Mouse (Mus musculus) CH12.LX (cell line): ENCODE data around the gene Fem1b. TPM values are rescaled to one million over a fixed set of nuclear protein-coding genes. Genes with fewer than 3 reads are reported as not detected.

Experiments used
- DNase-seq: peaks from one replicate; pipeline ENCODE4 v3.0.0-alpha.2; 2013; ENCODE audit errors: extremely low read depth
- H3K27ac ChIP-seq: 2 replicates; pipeline ENCODE4 v1.5.1; 2012; ENCODE audit warnings: low read depth, mild to moderate bottlenecking, control low read depth, moderate library complexity; ENCODE audit not compliant: insufficient read depth
- H3K27me3 ChIP-seq: replicated peaks from 2 replicates; pipeline ENCODE3; 2012; ENCODE audit warnings: inconsistent platforms
- H3K36me3 ChIP-seq, 2 experiments: replicated peaks in 1 of 2; 2 replicates each; pipeline versions ENCODE3 to v1.6.1; 2012; ENCODE audit warnings: inconsistent platforms in 1 of 2, low read length in 1 of 2, mild to moderate bottlenecking in 1 of 2, mixed read lengths in 1 of 2, moderate library complexity in 1 of 2; ENCODE audit not compliant: control insufficient read depth in 1 of 2, insufficient read depth in 1 of 2
- H3K4me1 ChIP-seq, 2 experiments: 2 replicates each; pipeline ENCODE4 v1.6.1; 2012; ENCODE audit warnings: inconsistent platforms in 1 of 2, moderate library complexity in 1 of 2; ENCODE audit not compliant: insufficient read depth in 2 of 2, control insufficient read depth in 1 of 2
- H3K4me2 ChIP-seq: 2 replicates; pipeline ENCODE4 v1.6.1; 2012; ENCODE audit warnings: low read depth, mild to moderate bottlenecking, control low read depth; ENCODE audit not compliant: poor library complexity, insufficient read depth, severe bottlenecking
- H3K4me3 ChIP-seq, 3 experiments: fragments of 150-350 bp in 1 of 3; sonication (generic) in 1 of 3; replicated peaks in 1 of 3; 2 replicates each; pipeline versions ENCODE3 to v1.5.1; 2011 to 2012; ENCODE audit warnings: low read depth in 2 of 3, low read length in 2 of 3, mild to moderate bottlenecking in 2 of 3, moderate library complexity in 2 of 3, control low read depth in 1 of 3, improper control_type of control experiment in 1 of 3, inconsistent platforms in 1 of 3, mixed read lengths in 1 of 3; ENCODE audit not compliant: poor library complexity in 1 of 3
- H3K79me2 ChIP-seq: replicated peaks from 2 replicates; pipeline ENCODE4 v1.6.1; 2012; ENCODE audit warnings: mild to moderate bottlenecking, moderate library complexity; ENCODE audit not compliant: control insufficient read depth, poor library complexity, insufficient read depth, severe bottlenecking; ENCODE audit errors: extremely low read depth
- H3K9ac ChIP-seq: 2 replicates; pipeline ENCODE4 v1.6.1; 2012; ENCODE audit warnings: low read depth, mild to moderate bottlenecking, control low read depth, moderate library complexity; ENCODE audit not compliant: insufficient read depth
- H3K9me3 ChIP-seq: replicated peaks from 2 replicates; pipeline ENCODE3; 2012; ENCODE audit warnings: low read length, inconsistent platforms, mixed read lengths
- BHLHE40 ChIP-seq: IDR thresholded peaks from 2 replicates; pipeline ENCODE4 v1.6.1; 2011; ENCODE audit warnings: mild to moderate bottlenecking, low read depth, low read length, improper control_type of control experiment
- CTCF ChIP-seq, 2 experiments: IDR thresholded peaks in 1 of 2; conservative IDR thresholded peaks in 1 of 2; 2 replicates each; pipeline ENCODE4 v1.5.1; 2011 to 2012; ENCODE audit warnings: low read depth in 2 of 2, low read length in 2 of 2, improper control_type of control experiment in 1 of 2, inconsistent platforms in 1 of 2, mild to moderate bottlenecking in 1 of 2, moderate library complexity in 1 of 2
- ELF1 ChIP-seq: IDR thresholded peaks from 2 replicates; pipeline ENCODE4 v1.6.1; 2014; ENCODE audit warnings: low read depth, mild to moderate bottlenecking, inconsistent platforms, low read length, improper control_type of control experiment
- HCFC1 ChIP-seq: IDR thresholded peaks from 2 replicates; pipeline ENCODE4 v1.6.1; 2012; ENCODE audit warnings: low read depth, mild to moderate bottlenecking, inconsistent platforms, low read length, improper control_type of control experiment
- MAZ ChIP-seq: IDR thresholded peaks from 2 replicates; pipeline ENCODE4 v1.6.1; 2012; ENCODE audit warnings: low read depth, mild to moderate bottlenecking, inconsistent platforms, low read length, improper control_type of control experiment, moderate library complexity
- MXI1 ChIP-seq: IDR thresholded peaks from 2 replicates; pipeline ENCODE4 v1.6.1; 2011; ENCODE audit warnings: mild to moderate bottlenecking, low read depth, low read length, improper control_type of control experiment
- NELFE ChIP-seq: IDR thresholded peaks from 2 replicates; pipeline ENCODE4 v1.6.1; 2011; ENCODE audit warnings: low read depth, low read length, improper control_type of control experiment
- PAX5 ChIP-seq: IDR thresholded peaks from 2 replicates; pipeline ENCODE4 v1.6.1; 2012; ENCODE audit warnings: low read length, inconsistent platforms, mixed read lengths
- POLR2AphosphoS2 ChIP-seq: IDR thresholded peaks from 2 replicates; pipeline ENCODE4 v1.6.1; 2011; ENCODE audit warnings: low read depth, low read length, improper control_type of control experiment
- RAD21 ChIP-seq: IDR thresholded peaks from 2 replicates; pipeline ENCODE4 v1.6.1; 2011; ENCODE audit warnings: low read depth, mild to moderate bottlenecking, low read length, improper control_type of control experiment, moderate library complexity
- RCOR1 ChIP-seq: conservative IDR thresholded peaks from 2 replicates; pipeline ENCODE4 v1.6.1; 2012; ENCODE audit warnings: low read depth, mild to moderate bottlenecking, inconsistent platforms, low read length, improper control_type of control experiment
- SIN3A ChIP-seq: IDR thresholded peaks from 2 replicates; pipeline ENCODE4 v1.6.1; 2012; ENCODE audit warnings: low read length, improper control_type of control experiment, inconsistent platforms
- SMC3 ChIP-seq: IDR thresholded peaks from 2 replicates; pipeline ENCODE4 v1.6.1; 2011; ENCODE audit warnings: low read depth, low read length, improper control_type of control experiment
- TCF12 ChIP-seq: IDR thresholded peaks from 2 replicates; pipeline ENCODE4 v1.6.1; 2014; ENCODE audit warnings: low read depth, mild to moderate bottlenecking, inconsistent platforms, low read length, improper control_type of control experiment
- UBTF ChIP-seq: IDR thresholded peaks from 2 replicates; pipeline ENCODE4 v1.6.1; 2012; ENCODE audit warnings: low read depth, mild to moderate bottlenecking, inconsistent platforms, low read length, improper control_type of control experiment, moderate library complexity
- USF2 ChIP-seq: conservative IDR thresholded peaks from 2 replicates; pipeline ENCODE4 v1.6.1; 2011; ENCODE audit warnings: low read depth, low read length, improper control_type of control experiment
- ZC3H11A ChIP-seq: IDR thresholded peaks from 2 replicates; pipeline ENCODE4 v1.6.1; 2012; ENCODE audit warnings: low read depth, mild to moderate bottlenecking, inconsistent platforms, low read length, improper control_type of control experiment
- ZKSCAN1 ChIP-seq: IDR thresholded peaks from 2 replicates; pipeline ENCODE4 v1.6.1; 2012; ENCODE audit warnings: low read depth, inconsistent platforms, low read length, improper control_type of control experiment, borderline replicate concordance
- dilution Hi-C: fragments of 300-500 bp; cut with MboI; formaldehyde crosslinking; loops from 2 replicates; pipeline ENCODE4 v1.14.3; 2020; ENCODE audit warnings: low sequenced_read_pairs; ENCODE audit not compliant: extremely low pct_unique_long_range_greater_than_20kb, extremely low pct_ligation_motif_present
- in situ Hi-C: fragments of 300-500 bp; cut with MboI; formaldehyde crosslinking; loops from 3 replicates; pipeline ENCODE4 v1.14.3; 2019; ENCODE audit warnings: low sequenced_read_pairs, low pct_ligation_motif_present, low pct_unique_long_range_greater_than_20kb, mixed read lengths
- polyA plus RNA-seq: library from polyadenylated mRNA; unstranded; fragments of >175 nt; gene quantifications from 2 replicates; pipeline ENCODE4 v1.2.1, GENCODE M21; 2012; ENCODE audit warnings: low read depth; ENCODE audit not compliant: insufficient read length
- total RNA-seq, 2 experiments: library from RNA; depleted of rRNA; stranded (reverse); fragments of 300-350 nt in 1 of 2; fragments of >200 nt in 1 of 2; gene quantifications; 2 replicates each; pipeline ENCODE4 v1.2.3; 2012 to 2014

The Fem1b gene
- total and polyA plus RNA-seq, 3 experiments = 26.8 to 34.6 (median 30.1) TPM

DNA sequence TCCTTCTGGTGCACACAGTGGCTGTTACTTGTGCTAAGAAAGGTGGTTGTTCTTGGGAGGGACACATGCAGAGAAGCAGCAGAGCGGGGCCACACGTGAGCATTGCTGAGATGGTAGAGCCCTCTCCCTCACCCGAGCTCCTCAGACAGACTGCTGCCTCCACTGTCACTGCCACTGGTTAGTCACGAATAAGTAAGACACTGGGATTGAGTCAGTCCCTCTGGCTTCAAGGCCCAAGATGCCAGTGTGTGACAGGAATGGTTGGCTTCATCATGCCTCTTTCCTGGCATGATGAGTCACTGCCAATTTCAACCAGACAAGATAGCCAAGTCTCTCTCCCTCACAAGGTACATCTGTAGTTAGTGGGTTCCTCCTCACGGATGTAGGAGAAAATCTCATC, 25.0 kb downstream of the Fem1b start:
- dilution Hi-C loops = no loop called here
- Histone ChIP-seq H3K79me2 (no peaks in the 10 kb centered on the region), H3K4me2 (no peak overlapping the region), H3K27me3 (no peaks in the 10 kb centered on the region), H3K4me3 (no peak overlapping the region), H3K36me3 (peaks cover 0 to 14% of the 10 kb centered on the region in 2 experiments), H3K27ac (no peak overlapping the region), H3K9me3 (no peaks in the 10 kb centered on the region), H3K4me1 (no peaks in the 10 kb centered on the region), H3K9ac (no peak overlapping the region)
- TF ChIP-seq POLR2AphosphoS2 (no peak), USF2 (no peak), NELFE (no peak), BHLHE40 (no peak)
- DNase-seq = no peak
- in situ Hi-C loops = no loop called here

DNA sequence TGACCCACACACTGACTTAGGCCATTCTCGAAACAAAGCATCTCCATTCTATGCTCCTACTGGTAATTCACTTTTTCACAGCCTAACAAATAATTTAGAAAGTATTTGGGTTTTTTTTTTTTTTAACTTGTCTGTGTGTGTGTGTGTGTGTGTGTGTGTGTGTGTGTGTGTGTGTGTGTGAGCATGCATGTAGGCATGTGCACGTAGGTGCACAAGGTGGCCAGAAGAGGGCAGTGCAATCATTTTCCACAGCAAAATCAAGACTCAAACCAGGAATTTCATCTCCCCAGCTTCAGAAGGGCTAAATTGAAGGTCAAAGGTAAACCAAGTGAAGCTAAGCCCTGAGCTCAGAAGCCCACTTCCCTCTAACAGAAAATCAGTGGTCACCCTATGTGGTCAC, 27.5 kb downstream of the Fem1b start:
- DNase-seq = no peak
- Histone ChIP-seq H3K79me2 (no peaks in the 10 kb centered on the region), H3K27ac (no peak overlapping the region), H3K27me3 (no peaks in the 10 kb centered on the region), H3K4me3 (no peak overlapping the region), H3K9me3 (no peaks in the 10 kb centered on the region), H3K9ac (no peak overlapping the region), H3K4me2 (no peak overlapping the region), H3K4me1 (no peaks in the 10 kb centered on the region), H3K36me3 (peaks cover 0 to 10% of the 10 kb centered on the region in 2 experiments)
- dilution Hi-C loops (no loop called here), in situ Hi-C loops (no loop called here)
- TF ChIP-seq CTCF (conservative IDR thresholded peaks at IDR 0.05 in 1 of 2, IDR thresholded peaks at IDR 0.05 in 1 of 2; ENCODE audit: low read depth in 2 of 2, low read length in 2 of 2) (peak in 1 of 2 experiments; percentile 41; a peak in 2 of 4 replicates), TCF12 (no peak), SIN3A (no peak), RCOR1 (no peak), ZC3H11A (no peak), SMC3 (peak; percentile 29), USF2 (no peak), RAD21 (no peak; the same call in 1 of the 2 replicates), UBTF (no peak), ELF1 (no peak), NELFE (no peak), MXI1 (no peak), MAZ (no peak), ZKSCAN1 (no peak), HCFC1 (no peak), PAX5 (no peak)
